Mouse (Mus musculus): ENCODE results near the gene Dact3. TPM values are rescaled to one million over a fixed set of nuclear protein-coding genes. Genes with fewer than 3 reads are reported as not detected.
A peak's percentile ranks its signal among the peaks of the same experiment; 100 is the strongest.

Gene Dact3
- total RNA-seq, 1 experiment from 2014 or later, result 0.14 TPM

DNA sequence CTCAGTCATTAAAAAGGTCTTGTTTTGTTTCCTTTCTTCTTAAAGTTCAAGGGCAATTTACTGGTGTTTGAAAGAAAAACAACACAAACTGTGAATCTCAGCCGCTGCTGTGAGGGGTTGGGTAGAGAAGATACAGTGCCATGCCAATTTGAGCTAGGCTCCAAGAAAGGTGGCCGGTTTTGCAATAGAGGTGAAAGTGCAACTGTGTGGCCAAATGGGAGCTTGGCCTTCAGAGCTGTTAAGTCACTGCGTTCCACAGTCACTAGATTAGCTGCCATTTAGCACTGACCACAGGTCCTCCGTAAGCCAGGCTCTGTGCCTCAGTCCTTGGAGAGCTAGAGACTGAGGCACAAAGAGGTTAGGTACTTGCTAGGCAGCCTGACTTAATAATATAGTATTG, 23.5 kb upstream of the Dact3 start:
- no peak for ATAC-seq (replicated peaks; ENCODE audit: low read depth, poor library complexity, severe bottlenecking)

DNA sequence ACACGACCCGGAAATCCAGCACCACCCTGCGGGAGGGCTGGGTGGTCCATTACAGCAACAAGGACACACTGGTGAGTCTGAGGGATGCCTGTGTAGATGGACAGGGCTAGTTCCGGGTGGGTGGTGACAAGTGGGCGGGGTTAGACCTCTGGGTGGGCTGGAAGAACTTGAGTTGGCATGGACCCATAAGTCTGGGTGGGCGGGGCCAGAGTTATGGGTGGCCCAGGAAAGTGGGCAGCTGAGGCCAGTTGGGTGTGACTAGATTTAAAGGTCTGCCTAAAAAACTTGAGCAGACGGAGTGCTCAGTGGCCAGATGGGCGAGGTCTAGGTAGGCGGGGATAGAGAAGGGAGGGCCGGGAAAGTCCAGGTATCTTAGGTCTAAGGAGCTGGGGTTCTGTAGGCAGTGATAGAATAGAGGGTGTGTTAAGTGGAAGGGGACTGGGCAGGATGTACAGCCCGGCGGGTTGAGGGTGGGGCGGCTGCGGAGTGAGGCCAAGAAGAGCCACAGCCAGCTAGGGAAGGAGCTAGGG, 21.8 kb upstream of the Dact3 start:
- no peak for ATAC-seq (replicated peaks; ENCODE audit: low read depth, poor library complexity, severe bottlenecking)

DNA sequence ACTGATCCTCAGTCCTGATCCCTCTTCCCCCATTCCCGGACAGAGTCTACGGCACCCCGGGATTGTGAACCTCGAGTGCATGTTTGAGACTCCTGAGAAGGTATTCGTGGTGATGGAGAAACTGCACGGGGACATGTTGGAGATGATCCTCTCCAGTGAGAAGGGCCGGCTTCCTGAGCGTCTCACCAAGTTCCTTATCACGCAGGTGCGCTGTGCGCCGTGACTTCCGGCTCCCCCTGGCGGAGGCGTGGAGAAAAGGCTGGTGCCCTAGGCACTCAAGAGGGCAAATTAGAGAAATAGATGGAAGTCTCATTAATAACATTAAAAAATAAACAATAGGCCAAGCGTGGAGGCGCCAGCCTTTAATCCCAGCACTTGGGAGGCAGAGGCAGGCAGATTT, 16.8 kb upstream of the Dact3 start:
- ATAC-seq (replicated peaks; ENCODE audit: low read depth, poor library complexity, severe bottlenecking), result peak; percentile 73

DNA sequence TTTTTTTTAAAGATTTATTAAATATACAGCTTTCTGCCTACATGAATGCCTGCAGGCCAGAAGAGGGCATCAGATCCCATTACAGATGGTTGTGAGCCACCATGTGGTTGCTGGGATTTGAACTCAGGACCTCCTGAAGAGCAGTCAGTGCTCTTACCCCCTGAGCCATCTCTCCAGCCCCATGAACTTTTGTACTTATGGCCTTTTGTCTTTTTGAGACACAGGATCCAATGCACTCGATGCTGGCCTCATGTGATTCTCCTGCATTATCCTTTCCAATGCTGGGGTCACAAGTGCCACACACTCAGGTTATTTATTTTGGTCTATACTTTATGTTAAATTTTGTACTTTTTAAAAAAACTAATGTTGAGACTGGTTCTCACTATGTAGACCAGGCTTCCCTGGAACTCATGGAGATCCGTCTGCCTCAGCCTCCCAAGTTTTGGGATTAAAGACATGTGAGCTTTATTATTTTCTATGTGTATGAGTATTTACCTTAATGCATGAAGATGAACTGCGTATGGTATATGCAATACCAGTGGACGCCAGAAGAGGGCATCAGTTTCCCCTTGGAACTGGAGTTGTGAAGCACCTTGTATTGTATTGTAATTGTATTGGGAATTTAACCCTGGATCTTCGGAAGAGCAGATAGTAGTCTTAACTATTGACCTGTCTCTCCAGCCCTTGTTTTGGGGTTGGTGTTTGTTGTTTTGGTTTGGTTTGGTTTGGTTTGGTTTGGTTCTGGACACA, 15.0 kb upstream of the Dact3 start:
- ATAC-seq (replicated peaks; ENCODE audit: low read depth, poor library complexity, severe bottlenecking), result peak; percentile 76

DNA sequence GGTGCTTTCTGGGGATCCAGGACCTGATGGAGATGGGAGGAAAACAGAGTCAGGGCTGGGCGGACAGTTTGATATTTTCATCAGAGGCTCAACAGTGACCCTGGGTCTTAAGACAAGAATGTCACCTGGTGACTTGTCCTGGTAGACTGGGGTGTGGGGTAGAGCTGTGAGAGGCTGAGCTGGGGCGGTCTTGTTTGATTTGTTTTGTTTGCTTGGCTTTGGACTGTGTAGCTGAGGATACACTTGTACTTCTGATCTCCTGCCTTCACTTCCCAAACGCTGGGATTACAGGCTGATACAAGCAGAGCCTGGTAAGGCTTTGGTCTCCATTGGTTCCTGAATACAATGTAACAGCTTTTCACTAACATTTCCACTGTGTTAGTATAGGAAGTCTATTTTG, 7.6 kb upstream of the Dact3 start:
- no peak for ATAC-seq (replicated peaks; ENCODE audit: low read depth, poor library complexity, severe bottlenecking)

DNA sequence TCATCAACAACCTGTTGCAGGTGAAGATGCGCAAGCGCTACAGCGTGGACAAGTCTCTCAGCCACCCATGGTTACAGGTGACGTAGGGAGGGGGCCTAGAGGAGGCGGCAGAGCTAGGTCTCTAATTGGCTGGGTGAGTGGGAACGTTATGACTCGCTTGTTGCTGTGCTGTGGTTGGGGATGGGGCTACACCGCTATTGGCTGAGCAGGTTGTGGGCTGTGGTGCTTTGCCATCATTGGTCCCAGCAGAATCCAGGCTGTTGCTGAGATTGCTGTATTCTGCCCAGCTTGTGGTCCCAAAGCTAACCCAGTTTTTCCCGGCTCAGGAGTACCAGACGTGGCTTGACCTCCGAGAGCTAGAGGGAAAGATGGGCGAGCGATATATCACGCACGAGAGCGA, 5.6 kb upstream of the Dact3 start:
- ATAC-seq (replicated peaks; ENCODE audit: low read depth, poor library complexity, severe bottlenecking), result no peak

DNA sequence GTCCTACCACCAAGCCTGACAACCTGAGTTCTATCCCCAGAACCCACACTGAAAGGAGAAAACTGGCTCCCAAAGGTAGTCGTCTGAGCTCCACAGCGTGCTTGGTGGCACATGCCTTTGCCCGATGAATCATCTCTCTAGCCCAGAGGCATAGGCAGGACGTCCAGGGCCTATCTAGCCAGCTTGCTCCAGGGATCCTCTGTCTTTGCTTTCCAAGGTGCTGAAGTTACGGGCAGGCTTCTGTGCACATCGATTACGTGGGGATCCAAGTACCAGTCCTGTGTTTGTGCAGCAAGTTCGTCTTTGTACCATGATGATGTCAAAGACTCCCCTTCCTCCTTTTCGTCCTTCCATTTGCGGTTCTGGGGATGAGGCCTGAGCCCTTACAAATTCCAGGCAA, 3.5 kb upstream of the Dact3 start:
- no peak for ATAC-seq (replicated peaks; ENCODE audit: low read depth, poor library complexity, severe bottlenecking)

DNA sequence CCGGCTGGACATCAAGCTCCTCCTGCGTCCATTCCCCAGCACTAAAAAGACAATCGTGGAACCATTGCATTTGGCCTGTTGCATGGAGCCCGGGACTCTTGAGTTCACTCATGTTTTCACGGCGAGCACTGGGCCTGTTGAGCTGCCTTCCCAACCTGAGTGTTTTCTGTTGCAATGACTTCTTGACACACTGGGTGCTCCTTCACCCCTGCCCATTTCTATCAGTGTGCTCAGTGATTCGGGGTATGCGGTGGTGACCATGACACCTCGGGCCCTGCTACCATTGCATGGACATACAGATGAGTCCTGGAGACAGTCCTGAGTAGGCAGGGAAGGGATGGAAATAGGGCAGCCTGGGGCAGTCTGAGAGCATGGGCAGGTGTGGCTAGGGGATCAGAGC, 2.6 kb upstream of the Dact3 start:
- no peak for ATAC-seq (replicated peaks; ENCODE audit: low read depth, poor library complexity, severe bottlenecking)

DNA sequence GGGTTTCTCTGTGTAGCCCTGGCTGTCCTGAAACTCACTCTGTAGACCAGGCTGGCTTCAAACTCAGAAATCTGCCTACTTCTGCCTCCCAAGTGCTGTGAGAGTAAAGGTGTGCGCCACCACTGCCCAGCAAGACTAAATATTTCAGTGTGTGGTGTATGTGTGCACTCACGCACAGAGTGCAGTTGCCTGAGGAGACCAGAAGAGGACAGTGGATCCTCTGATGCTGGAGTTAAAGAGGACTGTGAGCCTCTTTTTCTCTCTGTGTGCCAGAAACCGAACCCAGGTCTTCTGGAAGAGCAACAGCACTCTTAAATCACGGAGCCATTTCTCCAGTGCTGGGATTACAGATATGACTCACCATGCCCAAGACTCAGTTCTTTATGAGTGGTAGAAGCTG, 1.7 kb upstream of the Dact3 start:
- no peak for ATAC-seq (replicated peaks; ENCODE audit: low read depth, poor library complexity, severe bottlenecking)

DNA sequence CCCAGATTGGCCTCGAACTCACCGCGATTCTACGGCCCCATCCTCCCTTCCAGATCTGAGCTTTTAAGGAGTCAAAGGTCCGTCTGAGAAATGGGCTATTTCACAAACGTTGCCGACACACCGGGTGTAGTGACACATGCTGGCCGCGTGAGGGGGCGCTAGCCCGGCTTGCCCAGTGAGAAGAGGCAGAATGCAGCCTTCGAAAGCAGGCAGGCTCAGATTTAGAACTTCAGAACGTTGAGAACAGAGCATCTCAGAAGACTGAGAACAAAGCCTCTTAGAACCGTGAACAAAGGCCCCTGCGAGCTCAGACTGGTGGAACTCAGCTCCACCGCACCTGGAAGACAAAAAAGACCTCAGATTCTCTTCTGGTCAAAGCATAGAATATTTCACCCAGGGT, 927 bp upstream of the Dact3 start:
- peak; percentile 56 for ATAC-seq (replicated peaks; ENCODE audit: low read depth, poor library complexity, severe bottlenecking)

DNA sequence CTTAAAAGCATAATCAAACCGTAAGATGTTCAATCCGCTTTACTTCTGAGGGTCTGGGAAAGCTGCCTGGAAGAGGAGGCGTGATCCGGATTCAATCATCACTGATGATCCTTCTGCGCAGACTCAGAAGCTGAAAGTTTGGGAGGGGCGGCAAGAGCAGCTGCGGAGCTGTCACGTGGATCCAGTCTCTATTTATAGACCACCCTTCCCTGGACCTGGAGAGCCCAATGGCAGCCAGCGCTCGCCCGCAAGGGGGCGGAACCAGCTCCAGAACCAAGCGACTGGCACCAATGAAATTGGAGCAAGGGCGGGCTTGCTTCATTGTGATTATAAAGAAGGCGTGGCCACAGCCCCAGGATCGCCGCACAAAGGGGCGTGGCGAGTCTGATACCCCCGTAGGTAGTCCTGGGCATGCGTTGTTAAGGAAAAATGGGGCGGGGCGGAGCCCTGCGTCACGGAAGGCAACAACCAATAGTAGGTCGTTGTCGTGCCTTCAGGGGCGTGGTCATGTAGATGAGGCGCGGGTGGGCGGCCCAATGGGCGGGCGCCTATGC, 284 bp upstream of the Dact3 start:
- ATAC-seq (replicated peaks; ENCODE audit: low read depth, poor library complexity, severe bottlenecking), result peak; percentile 87

DNA sequence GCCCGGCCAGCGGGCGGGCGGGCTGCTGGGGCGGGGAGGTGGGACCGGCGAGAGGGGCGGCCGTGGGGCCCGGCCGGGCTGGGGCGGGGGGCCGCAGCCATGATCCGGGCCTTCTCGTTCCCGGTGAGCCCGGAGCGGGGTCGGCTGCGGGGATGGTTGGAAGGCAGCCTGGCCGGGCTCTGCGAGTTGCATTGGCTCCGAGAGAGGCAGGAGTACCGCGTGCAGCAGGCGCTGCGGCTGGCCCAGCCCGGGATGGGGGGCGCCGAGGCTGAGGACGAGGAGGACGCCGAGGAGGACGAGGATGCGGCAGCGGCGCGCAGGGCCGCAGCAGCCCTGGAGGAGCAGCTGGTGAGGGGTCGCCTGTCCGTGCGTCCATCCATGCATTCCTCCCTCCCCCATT, 209 bp downstream of the Dact3 start:
- ATAC-seq (replicated peaks; ENCODE audit: low read depth, poor library complexity, severe bottlenecking), result no peak

DNA sequence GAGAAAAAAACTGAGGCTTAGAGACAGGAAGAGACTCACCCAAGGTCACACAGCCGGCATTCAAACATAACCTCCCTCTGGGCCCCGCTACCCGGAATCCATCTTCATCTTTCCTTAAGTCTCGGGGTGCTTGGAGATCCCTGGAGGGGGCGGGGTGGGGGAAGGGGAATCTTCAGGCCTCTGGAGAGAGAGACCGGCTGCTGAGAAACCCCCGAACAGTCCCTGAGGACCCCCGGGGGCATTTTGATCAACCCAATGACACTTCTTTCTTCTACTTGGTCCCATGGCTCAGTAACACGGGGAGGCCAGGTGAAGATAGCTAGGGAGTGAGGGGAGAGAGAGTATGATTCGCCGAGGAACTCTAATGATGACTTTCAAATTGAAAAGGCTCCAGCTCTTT, 889 bp downstream of the Dact3 start:
- no peak for ATAC-seq (replicated peaks; ENCODE audit: low read depth, poor library complexity, severe bottlenecking)

DNA sequence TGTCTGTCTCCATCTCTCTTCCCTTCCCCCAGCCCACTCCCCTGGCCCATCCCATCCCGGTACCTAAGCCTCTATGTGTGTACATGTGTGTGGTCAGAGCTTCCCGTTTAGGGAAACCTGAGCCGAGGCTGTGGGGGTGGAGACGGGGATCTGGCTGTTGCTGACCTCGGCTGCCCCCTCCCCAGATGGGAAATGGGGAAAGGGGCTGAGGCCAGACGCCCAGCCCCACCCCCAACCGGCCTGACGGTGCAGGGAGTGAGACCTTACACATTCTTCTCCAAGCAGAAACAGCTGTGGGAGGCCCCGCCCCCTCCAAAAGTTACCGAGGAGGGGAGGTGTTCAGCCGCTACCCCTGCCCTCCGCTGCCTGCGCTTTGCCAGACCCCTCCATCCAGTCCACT, 1.5 kb downstream of the Dact3 start:
- no peak for ATAC-seq (replicated peaks; ENCODE audit: low read depth, poor library complexity, severe bottlenecking)

DNA sequence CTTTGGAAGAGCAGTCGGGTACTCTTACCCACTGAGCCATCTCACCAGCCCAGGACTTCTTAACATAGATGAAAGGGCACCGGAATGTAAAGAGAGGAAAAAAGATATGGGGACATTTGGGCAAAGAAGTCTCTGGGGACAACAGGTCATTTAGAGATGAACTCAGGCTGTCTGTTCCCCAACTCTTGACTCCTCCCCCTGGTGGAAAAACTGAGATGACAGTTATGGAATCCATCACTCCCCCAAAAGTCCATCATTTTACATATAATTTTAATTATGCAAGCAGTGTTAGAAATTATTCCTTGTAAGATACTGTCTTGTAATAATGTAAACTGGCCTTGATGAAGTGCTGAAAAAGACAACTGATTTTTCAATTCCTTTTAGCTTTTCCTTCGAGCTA, 2.6 kb downstream of the Dact3 start:
- no peak for ATAC-seq (replicated peaks; ENCODE audit: low read depth, poor library complexity, severe bottlenecking)

DNA sequence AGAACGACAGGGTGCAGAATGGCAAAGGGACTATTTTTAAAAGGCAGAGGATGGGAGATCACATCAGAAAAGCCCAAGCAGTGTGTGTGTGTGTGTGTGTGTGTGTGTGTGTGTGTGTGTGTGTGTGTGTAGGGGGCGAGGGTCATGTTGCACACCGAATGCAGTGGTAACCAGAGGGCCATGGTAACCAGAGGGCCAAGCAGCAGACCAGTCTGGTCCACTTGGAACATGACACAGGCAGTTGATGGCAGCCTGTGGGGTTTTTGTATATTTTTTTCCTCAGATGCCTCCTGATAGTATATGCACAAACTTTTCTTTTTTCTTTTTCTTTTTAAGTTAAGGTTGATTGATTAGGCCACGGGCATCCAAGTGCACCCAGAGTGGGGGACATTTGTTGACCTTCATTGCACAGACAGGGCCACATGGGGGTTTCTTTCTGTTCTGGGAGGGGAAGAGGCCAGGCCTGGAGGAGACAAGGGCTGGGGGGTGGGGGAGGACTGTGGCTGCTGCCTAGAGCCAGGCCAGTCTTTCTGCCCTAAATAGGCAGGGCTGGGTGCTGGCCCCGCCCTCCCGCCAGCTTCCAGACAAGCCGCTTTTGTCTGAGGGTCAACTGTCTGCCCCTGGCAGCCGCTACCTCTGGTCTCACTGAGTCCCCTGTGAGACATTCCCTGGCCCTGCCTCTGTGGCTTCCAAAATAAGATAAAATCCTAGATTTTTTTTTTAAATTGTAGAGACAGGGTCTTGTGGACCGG, 4.9 kb downstream of the Dact3 start:
- no peak for ATAC-seq (replicated peaks; ENCODE audit: low read depth, poor library complexity, severe bottlenecking)

DNA sequence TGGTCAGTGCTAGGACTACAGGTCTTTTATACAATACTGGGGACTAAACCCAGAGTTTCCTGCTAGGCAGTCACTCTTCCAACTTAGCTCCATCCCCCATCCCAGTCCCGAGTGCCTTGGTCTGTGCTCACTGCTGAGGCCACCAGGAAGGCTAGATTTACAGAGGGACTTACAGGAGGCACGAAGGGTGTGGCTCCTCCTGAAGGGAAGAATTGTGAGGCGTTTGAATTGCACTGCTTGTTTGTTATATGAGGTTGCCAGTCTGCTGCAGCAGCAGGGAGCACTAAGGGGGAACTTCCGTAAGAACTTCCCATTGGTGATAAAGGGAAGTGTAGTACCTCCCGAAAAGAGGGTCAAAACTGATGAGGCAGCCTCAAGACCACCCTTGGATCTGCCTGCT, 5.5 kb downstream of the Dact3 start:
- no peak for ATAC-seq (replicated peaks; ENCODE audit: low read depth, poor library complexity, severe bottlenecking)

DNA sequence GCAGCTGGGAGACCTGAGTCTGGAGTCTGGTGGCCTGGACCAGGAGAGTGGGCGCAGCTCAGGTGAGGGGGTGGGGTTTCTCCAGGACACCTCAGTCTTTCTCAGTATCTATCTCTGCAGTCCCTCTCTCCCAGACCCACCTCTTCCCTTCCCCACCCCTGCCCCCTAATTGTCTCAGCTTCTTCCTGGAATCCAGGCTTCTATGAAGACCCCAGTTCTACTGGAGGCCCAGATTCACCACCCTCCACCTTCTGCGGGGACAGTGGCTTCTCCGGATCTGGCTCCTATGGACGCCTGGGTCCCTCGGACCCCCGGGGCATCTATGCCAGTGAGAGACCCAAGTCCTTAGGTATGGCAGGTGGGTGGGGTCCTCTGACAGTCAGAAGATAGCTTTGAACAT, 8.0 kb downstream of the Dact3 start:
- no peak for ATAC-seq (replicated peaks; ENCODE audit: low read depth, poor library complexity, severe bottlenecking)

DNA sequence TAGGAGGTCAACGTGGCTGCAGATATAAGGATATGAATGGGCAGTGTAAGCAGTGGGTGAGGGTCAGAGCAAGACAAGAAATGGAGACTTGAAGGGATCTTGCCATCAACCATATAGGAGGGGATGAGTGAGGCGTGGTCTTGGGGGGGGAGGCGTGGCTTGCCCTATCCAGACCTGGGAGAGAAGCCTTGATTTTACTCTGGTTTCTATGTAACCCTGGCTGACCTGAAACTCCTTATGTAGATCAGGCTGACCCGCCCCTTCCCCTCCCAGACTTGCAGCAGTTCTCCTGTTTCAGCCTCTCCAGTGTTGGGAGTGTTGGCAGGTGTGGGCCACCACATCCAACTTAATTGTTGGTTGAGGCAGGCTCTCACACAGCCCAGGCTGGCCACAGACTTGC, 9.2 kb downstream of the Dact3 start:
- ATAC-seq (replicated peaks; ENCODE audit: low read depth, poor library complexity, severe bottlenecking), result 0 out of 2 replicates have a peak, but pooled peaks have one; percentile 31

DNA sequence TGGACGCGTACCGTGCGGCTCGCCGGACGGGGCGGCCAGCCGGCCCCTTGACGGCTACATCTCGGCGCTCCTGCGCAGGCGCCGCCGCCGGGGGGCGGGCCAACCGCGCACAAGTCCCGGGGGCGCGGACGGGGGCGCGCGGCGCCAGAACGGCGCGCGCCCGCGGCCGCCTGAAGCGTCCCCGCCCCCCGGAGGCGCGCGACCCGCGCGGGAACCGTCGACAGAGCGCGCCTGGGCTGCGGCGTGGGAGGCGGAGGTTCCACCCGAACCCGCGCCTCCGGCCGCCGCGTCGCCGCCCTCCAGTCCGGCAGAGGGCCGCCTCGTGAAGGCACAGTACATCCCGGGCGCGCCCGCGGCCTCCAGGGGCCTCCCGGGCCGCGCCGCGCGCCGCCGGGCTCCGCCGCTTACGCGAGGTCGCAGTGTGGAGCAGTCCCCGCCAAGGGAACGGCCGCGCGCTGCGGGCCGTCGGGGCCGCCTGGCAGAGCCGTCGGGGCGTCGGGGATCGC, 10.2 kb downstream of the Dact3 start:
- ATAC-seq (replicated peaks; ENCODE audit: low read depth, poor library complexity, severe bottlenecking), result no peak

DNA sequence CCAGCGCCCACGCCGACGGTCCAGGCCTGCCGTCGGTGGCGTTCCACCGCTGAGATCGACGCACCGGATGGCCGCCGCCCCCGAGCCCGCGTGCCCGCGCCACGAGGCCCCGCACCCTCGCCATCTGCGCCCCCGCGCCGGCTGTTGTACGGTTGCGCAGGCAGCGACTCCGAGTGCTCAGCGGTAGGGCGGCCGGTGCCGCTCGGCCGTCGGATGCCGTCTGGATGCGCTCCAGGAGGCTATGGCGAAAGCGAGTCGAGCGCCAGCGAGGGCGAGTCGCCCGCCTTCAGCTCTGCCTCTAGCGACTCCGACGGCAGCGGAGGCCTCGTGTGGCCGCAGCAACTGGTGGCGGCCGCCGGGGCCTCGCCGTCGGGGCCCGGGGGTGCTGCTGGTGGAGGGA, 10.8 kb downstream of the Dact3 start:
- no peak for ATAC-seq (replicated peaks; ENCODE audit: low read depth, poor library complexity, severe bottlenecking)

All from common myeloid progenitor, adult 5-6 weeks (primary cell).